Mouse (Mus musculus): ENCODE results near the gene Sbno2. TPM values are rescaled to one million over a fixed set of nuclear protein-coding genes. Genes with fewer than 3 reads are reported as not detected.

Sbno2 gene
- polyA plus RNA-seq, 1 experiment from 2014 or later = 16.2 TPM

DNA sequence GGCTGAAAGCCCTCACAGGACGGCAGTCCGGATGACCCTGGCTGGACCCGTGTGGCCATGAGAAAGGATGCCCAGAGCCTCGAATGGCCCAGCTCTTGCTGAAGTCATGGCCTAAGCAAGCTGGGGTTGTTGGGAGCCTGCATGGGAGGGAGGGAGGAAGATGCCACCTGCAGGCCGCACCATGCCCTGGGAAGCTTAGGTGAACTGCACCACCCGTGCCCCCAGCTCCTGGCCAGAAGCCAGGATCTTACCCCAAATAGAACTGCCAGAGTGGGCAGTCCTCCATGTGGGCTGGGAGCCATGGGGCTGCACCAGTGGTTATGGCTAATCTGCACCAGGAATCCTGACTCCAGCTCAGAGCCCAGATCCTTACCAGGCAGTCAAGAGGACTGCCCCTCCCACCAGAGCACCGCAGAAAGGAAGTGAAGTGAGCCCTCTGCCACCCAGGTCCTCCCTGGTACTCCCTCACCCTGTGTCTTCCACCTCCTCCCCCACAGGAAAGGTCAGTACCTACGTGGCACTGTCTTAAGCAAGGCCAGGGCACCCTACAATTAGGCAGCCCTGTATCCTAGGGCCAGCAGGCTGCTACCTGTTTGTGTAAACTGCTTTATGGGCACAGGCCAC lies 28.0 kb upstream of the Sbno2 start:
- no peak for ATAC-seq (replicated peaks; ENCODE audit: low FRiP score)
- Histone ChIP-seq H3K9me3 (replicated peaks) (no peaks in the 10 kb centered on the region), H3K27ac (no peak overlapping the region), H3K4me1 (peaks cover 62% of the 10 kb centered on the region), H3K9ac (no peak overlapping the region), H3K4me2 (no peak overlapping the region), H3K4me3 (replicated peaks) (no peak overlapping the region), H3K36me3 (peaks cover 67% of the 10 kb centered on the region), H3K27me3 (peaks cover 33% of the 10 kb centered on the region)
- 71% methylated on average over 8 of the region's 8 CpGs for WGBS

DNA sequence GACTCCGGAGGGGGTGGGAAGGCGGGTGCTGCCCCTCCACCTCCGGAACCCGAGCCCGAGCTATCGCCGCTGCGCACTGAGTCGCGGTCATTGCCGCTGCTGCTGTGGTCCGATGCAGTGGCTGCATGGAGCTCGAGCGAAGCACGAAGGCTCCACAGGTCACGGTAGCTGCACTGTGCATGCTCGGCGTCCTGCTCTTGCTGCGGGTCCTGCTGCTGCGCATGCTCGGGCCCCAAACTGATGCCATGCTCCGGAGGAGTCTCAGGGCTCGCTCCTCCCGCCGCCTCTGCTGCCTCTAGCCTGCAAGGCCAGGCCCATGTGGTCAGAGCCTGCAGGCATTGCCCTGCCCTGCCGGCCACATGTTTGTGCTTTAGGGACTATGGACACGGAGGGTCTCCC lies 26.6 kb upstream of the Sbno2 start:
- peak; percentile 44 for ATAC-seq (replicated peaks; ENCODE audit: low FRiP score)
- peaks cover 81% of the 10 kb centered on the region for H3K36me3 ChIP-seq
- H3K27me3 ChIP-seq = peaks cover 20% of the 10 kb centered on the region
- peak overlapping the region; percentile 17; the same call in 1 of the 2 replicates for H3K4me3 ChIP-seq (replicated peaks)
- no peaks in the 10 kb centered on the region for H3K9me3 ChIP-seq (replicated peaks)
- peak overlapping the region; percentile 34; the same call in 1 of the 2 replicates for H3K27ac ChIP-seq
- H3K9ac ChIP-seq = peak overlapping the region; percentile 36; the same call in 1 of the 2 replicates
- WGBS = 24% methylated on average over 27 of the region's 27 CpGs
- H3K4me2 ChIP-seq = peak overlapping the region; percentile 48
- H3K4me1 ChIP-seq = peaks cover 49% of the 10 kb centered on the region

DNA sequence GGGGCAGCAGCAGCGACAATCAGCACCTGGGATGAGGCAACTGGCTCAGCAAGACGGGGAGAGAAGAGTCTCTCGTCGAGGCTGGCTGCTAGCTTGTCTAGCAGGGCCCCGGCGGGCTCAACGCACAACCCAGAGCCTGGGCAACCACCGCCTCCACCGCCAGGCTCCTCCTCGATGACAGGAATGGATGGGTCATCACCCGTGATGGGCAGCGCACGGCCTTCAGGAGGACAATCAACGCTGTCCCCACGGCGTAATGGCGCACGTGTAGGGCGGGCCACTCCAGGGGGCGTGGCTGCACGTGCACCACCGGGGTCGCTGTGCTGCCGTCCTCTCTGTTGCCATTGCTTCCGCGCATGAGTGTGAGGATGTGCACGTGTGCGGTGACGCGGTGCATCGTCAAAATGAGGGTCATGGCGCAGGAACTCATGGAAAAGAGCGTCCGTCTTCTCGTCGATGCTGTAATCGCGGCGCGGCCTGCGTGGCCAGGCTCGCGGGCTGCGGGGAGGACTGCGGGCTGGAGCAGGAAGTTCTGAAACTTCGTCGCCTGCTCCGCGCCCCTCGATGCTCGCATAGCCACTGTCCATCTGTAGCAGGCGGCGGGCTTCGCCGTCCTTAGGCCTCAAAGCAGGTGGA lies 26.1 kb upstream of the Sbno2 start:
- H3K9me3 ChIP-seq (replicated peaks) = no peaks in the 10 kb centered on the region
- H3K27me3 ChIP-seq = peaks cover 15% of the 10 kb centered on the region
- ATAC-seq (replicated peaks; ENCODE audit: low FRiP score) = peak; percentile 30
- peak overlapping the region; percentile 36; the same call in 1 of the 2 replicates for H3K9ac ChIP-seq
- H3K27ac ChIP-seq = peak overlapping the region; percentile 34; the same call in 1 of the 2 replicates
- peaks cover 43% of the 10 kb centered on the region for H3K4me1 ChIP-seq
- H3K36me3 ChIP-seq = peaks cover 86% of the 10 kb centered on the region
- WGBS = 15% methylated on average over 55 of the region's 55 CpGs
- H3K4me2 ChIP-seq = peak overlapping the region; percentile 48
- H3K4me3 ChIP-seq (replicated peaks) = peak overlapping the region; percentile 17

DNA sequence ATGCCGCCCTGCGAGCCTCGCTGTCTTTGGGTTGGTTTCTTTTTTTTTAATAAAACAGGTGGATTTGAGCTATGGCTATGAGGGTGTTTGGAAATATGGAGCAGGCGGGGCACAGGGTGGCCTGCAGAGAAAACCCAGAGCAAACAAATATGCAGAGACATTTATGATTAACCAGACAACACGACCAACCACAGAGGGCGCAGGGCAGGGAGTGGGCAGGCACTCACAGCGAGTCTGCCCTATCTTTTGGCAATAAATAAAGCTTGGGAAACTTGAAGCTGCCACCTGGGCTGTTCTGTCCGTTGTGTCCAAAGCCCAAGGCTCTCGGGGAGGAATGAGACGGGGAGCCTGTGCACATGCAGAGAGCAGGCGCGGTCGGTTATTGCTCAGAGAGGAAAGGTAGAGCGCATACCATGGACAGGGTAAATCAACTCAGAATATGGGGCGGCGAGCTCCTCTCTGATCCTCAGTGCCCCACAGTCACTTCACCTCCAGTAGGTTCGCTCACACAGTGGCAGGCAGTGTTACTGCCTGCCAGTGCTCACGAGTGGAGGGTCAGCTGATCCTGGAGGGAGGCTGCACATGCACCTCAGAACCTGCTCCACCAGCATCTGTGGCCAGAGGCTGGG lies 25.1 kb upstream of the Sbno2 start:
- WGBS = 77% methylated on average over 18 of the region's 18 CpGs
- H3K4me2 ChIP-seq = no peak overlapping the region
- H3K36me3 ChIP-seq = peaks cover 95% of the 10 kb centered on the region

DNA sequence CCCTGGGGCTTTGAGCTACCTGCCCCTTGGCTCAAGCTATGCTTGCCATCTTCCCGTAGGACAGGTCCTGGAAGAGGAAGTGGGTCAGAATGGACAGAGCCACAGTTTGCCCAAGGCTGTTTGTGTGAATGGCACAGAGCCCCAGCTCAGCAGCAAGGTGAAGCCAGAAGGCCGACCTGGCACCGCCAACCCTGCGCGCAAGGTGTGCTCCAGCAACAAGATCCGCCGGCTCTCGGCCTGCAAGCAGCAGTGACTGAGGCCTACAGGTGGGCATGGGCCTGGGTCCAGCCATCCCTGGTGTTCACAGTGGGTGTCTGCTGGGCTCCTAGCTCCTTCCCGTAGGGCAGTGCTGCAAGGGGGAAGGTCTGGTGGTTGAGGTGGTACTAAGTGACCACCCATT lies 24.5 kb upstream of the Sbno2 start:
- Histone ChIP-seq H3K4me2 (no peak overlapping the region), H3K9ac (no peak overlapping the region), H3K27ac (peak overlapping the region; percentile 49), H3K4me3 (replicated peaks) (no peak overlapping the region), H3K9me3 (replicated peaks) (no peaks in the 10 kb centered on the region), H3K36me3 (peaks cover 95% of the 10 kb centered on the region), H3K27me3 (no peaks in the 10 kb centered on the region), H3K4me1 (peaks cover 38% of the 10 kb centered on the region)
- no peak for ATAC-seq (replicated peaks; ENCODE audit: low FRiP score)
- WGBS = 89% methylated on average over 9 of the region's 9 CpGs

More for the DNA sequence above, 25.1 kb upstream of the Sbno2 start:
- H3K4me1 ChIP-seq = peaks cover 38% of the 10 kb centered on the region
- no peak overlapping the region for H3K9ac ChIP-seq
- H3K27me3 ChIP-seq = peaks cover 5% of the 10 kb centered on the region; the same call in 1 of the 2 replicates
- H3K27ac ChIP-seq = peak overlapping the region; percentile 49
- H3K9me3 ChIP-seq (replicated peaks) = no peaks in the 10 kb centered on the region
- ATAC-seq (replicated peaks; ENCODE audit: low FRiP score) = no peak; the same call in 1 of the 2 replicates
- no peak overlapping the region for H3K4me3 ChIP-seq (replicated peaks)

DNA sequence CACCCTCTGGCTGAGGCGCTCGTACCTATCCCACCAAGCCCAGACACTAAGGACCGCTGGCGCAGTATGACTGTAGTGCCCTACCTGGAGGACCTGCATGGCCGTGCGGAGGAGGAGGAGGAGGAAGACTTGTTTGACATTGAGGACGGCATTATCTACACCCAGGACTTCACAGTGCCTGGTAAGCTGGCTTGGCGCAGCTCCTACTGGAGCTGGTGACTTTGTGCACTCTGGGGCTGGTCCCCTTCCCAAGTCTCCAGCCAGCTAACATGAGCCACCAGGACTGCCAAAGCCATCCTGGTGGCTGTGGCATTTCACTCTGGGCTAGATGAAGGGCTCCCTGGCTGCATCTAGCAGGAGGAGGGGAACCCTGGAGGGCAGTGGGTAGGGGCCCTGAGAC lies 22.5 kb upstream of the Sbno2 start:
- Histone ChIP-seq H3K36me3 (peaks cover 100% of the 10 kb centered on the region), H3K4me3 (replicated peaks) (no peak overlapping the region), H3K4me1 (peaks cover 34% of the 10 kb centered on the region), H3K27me3 (no peaks in the 10 kb centered on the region), H3K9ac (no peak overlapping the region), H3K9me3 (replicated peaks) (no peaks in the 10 kb centered on the region), H3K27ac (no peak overlapping the region), H3K4me2 (no peak overlapping the region)
- ATAC-seq (replicated peaks; ENCODE audit: low FRiP score) = no peak
- 92% methylated on average over 8 of the region's 8 CpGs for WGBS

DNA sequence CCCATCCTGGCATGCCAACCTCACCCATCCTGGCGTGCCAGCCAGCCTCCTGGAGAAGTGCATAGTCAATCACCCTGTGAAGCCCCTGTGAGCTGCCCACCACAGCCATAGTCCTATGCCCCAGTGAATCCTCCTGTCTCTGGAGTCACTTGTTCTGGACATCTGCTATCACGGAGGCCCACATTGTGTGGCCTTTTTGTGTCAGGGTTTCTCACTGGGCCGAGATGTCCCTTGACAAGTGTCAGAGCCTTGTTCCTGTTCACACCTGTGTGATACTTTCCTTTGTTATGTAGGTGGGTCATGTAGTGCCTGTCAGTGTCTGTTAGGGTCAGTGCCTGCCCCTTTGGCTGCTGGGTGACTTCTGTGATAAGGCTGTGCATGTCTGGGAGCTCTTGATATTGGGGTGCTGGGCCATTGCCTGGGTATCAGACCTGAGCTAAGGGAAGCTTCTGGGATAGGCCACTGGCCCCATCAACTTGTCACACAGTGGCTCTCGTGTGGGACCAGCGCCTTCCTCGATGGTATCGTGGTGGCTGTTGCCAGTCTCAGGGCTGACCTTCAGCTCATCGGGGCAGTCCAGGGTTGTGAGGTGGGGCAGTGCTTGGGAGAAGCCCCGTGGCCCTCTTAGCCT lies 18.7 kb upstream of the Sbno2 start:
- Histone ChIP-seq H3K9ac (no peak overlapping the region), H3K27ac (no peak overlapping the region), H3K9me3 (replicated peaks) (no peaks in the 10 kb centered on the region), H3K4me1 (peaks cover 9% of the 10 kb centered on the region), H3K4me2 (no peak overlapping the region), H3K4me3 (replicated peaks) (no peak overlapping the region), H3K36me3 (peaks cover 100% of the 10 kb centered on the region), H3K27me3 (no peaks in the 10 kb centered on the region)
- WGBS = 88% methylated on average over 9 of the region's 9 CpGs
- ATAC-seq (replicated peaks; ENCODE audit: low FRiP score) = no peak

DNA sequence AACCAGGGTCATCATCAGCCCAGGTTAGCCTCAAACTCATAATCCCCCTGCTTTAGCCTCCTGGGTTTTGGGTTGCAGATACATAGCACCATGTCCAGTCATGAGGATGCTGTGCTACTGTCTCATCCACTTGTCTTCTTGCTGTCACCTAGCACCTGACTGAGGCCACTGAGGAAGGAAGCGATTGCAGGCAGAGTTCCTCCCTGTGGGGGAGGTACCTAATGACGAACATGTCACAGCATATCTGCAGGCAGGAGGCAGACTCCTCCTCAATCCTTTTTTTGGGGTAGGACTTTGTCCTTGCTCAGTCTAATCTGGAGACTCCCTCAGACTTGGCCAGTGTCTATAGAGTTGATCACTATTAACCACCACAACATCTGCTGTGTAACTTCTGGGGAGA lies 16.3 kb upstream of the Sbno2 start:
- H3K4me2 ChIP-seq = no peak overlapping the region
- WGBS = 69% methylated on average over 2 of the region's 2 CpGs
- H3K27me3 ChIP-seq = no peaks in the 10 kb centered on the region
- H3K4me3 ChIP-seq (replicated peaks) = no peak overlapping the region
- H3K4me1 ChIP-seq = peaks cover 33% of the 10 kb centered on the region
- no peak overlapping the region for H3K9ac ChIP-seq
- no peaks in the 10 kb centered on the region for H3K9me3 ChIP-seq (replicated peaks)
- no peak overlapping the region for H3K27ac ChIP-seq
- peaks cover 88% of the 10 kb centered on the region for H3K36me3 ChIP-seq
- no peak for ATAC-seq (replicated peaks; ENCODE audit: low FRiP score)

DNA sequence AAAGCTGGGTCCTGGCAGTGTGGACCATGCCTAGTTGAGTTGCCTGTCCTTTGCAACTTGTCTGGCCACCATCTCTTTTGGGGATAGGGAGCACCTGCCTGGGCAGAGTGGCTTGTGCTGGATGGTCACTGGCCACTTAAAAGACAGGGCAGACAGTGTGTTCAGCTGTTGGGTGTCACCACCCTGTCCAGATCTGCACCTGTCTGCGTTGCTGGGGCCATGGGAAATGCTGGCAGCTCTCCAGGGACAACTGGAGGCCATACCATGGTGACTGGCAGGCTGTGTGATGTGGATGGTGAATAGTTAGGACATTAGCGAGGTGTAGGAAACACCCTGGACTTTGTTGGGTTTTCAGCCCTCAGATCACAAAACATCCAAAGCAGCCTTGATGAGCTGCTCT lies 14.8 kb upstream of the Sbno2 start:
- 77% methylated on average over 2 of the region's 2 CpGs for WGBS
- Histone ChIP-seq H3K4me2 (no peak overlapping the region), H3K27ac (no peak overlapping the region), H3K36me3 (peaks cover 74% of the 10 kb centered on the region), H3K4me1 (peaks cover 35% of the 10 kb centered on the region), H3K4me3 (replicated peaks) (no peak overlapping the region), H3K9ac (0 out of 2 replicates have a peak overlapping the region, but pooled peaks have one; percentile 8), H3K27me3 (no peaks in the 10 kb centered on the region), H3K9me3 (replicated peaks) (no peaks in the 10 kb centered on the region)
- ATAC-seq (replicated peaks; ENCODE audit: low FRiP score) = no peak

DNA sequence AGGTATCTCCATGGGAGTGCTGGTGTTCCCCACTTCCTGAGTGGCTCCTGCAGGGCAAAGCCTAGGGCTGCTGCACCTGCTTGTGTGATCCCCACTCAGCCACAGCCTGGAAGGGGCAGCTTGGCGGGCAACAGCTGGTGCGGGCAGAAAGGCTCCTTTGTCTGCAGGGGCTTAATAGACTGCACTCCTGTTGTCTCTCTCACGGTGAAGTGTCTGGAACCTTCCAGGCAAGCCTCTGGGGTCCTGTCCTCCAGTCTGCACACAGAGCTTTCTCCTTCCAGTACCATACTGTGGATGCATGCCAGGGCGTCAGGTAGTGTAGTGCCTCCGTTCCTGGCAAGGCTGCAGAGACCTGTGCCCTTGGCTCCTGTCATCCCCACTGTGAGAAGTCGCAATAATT lies 13.2 kb upstream of the Sbno2 start:
- Histone ChIP-seq H3K4me1 (peaks cover 46% of the 10 kb centered on the region), H3K9ac (peak overlapping the region; percentile 29; the same call in 1 of the 2 replicates), H3K27me3 (no peaks in the 10 kb centered on the region), H3K9me3 (replicated peaks) (no peaks in the 10 kb centered on the region), H3K27ac (no peak overlapping the region), H3K36me3 (peaks cover 58% of the 10 kb centered on the region), H3K4me3 (replicated peaks) (peak overlapping the region; percentile 74), H3K4me2 (peak overlapping the region; percentile 93)
- WGBS = 85% methylated on average over 6 of the region's 6 CpGs
- ATAC-seq (replicated peaks; ENCODE audit: low FRiP score) = no peak

DNA sequence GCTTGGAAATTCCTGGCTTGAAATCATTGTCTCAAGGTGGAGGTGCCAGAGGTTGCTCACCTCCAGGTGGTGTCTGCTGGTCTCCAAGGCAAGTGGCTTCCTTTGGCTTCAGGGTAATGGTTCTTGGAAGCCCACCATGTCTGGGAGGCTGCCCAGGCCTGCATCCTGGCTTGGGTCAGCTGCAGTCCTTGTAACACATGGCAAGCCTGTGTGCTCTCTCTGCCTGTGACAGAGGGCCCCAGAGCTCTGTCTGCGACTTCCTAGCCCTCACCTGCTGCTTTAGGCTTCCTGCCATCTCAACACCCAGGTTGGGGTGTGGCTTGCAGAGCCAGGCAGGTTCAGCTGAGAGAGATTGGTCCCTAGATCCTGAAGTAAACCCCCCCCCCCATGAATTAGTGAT lies 12.4 kb upstream of the Sbno2 start:
- ATAC-seq (replicated peaks; ENCODE audit: low FRiP score) = no peak
- no peaks in the 10 kb centered on the region for H3K9me3 ChIP-seq (replicated peaks)
- peak overlapping the region; percentile 93 for H3K4me2 ChIP-seq
- WGBS = 45% methylated on average over 1 of the region's 1 CpGs
- H3K36me3 ChIP-seq = peaks cover 49% of the 10 kb centered on the region
- H3K27me3 ChIP-seq = no peaks in the 10 kb centered on the region
- H3K4me1 ChIP-seq = peaks cover 46% of the 10 kb centered on the region
- 0 out of 2 replicates have a peak overlapping the region, but pooled peaks have one; percentile 48 for H3K27ac ChIP-seq
- peak overlapping the region; percentile 92 for H3K9ac ChIP-seq
- peak overlapping the region; percentile 74 for H3K4me3 ChIP-seq (replicated peaks)

Measured in kidney, embryonic 15.5 days (tissue).